Mouse (Mus musculus): ENCODE measurements around the gene Poc5. TPM values are rescaled to one million over a fixed set of nuclear protein-coding genes. Genes with fewer than 3 reads are reported as not detected.
A peak's percentile ranks its signal among the peaks of the same experiment; 100 is the strongest.

Poc5 gene
- 9.2 and 13.4 TPM in 2 replicates for polyA plus RNA-seq (2015; fragmentation: Nextera tagmentation; extraction: Ambion mirVana)

- peak; percentile 99 for DNase-seq (ENCODE audit: low spot score)
- H3K27me3 ChIP-seq (replicated peaks; ENCODE audit: insufficient read depth, low read length), result no peaks in the 10 kb centered on the region
- peaks cover 8% of the 10 kb centered on the region for H3K4me1 ChIP-seq (ENCODE audit: insufficient read depth, low read depth, low read length)
- H3K27ac ChIP-seq (ENCODE audit: low read length), result peak within 1 kb of the TSS; percentile 62
- peak within 1 kb of the TSS; percentile 43 for H3K9ac ChIP-seq (replicated peaks; ENCODE audit: low read depth)
- H3K4me3 ChIP-seq (ENCODE audit: low read depth, low read length), result peak within 1 kb of the TSS; percentile 49
- ATAC-seq, result peak; percentile 100
- H3K36me3 ChIP-seq (ENCODE audit: insufficient read depth, low read length), result peaks cover 8% of the 10 kb centered on the region; the same call in 1 of the 2 replicates
- TF ChIP-seq EP300 (IDR thresholded peaks at IDR 0.05) (peak; percentile 95), CTCF (IDR thresholded peaks at IDR 0.05) (peak; percentile 21; the same call in 1 of the 2 replicates)
- H3K9me3 ChIP-seq (ENCODE audit: low read length), result no peaks in the 10 kb centered on the region
- H3K4me2 ChIP-seq (replicated peaks; ENCODE audit: low read depth, low read length), result peak within 1 kb of the TSS; percentile 69
- under 1% methylated on average over 44 of the region's 44 CpGs for WGBS
Measured at GRCm38 (mm10) chr13:96388042-96388888, at the start of gene Poc5. Gene Poc5, plus strand, starts transcription at chr13:96388294.

GRCm38 (mm10) chr13:96341461-96341860 is 46.6 kb upstream of the Poc5 start:
- Histone ChIP-seq H3K4me3 (ENCODE audit: low read depth, low read length) (no peak overlapping the region), H3K9me3 (ENCODE audit: low read length) (no peaks in the 10 kb centered on the region), H3K4me1 (ENCODE audit: insufficient read depth, low read depth, low read length) (no peaks in the 10 kb centered on the region), H3K27me3 (replicated peaks; ENCODE audit: insufficient read depth, low read length) (no peaks in the 10 kb centered on the region), H3K27ac (ENCODE audit: low read length) (no peak overlapping the region), H3K36me3 (ENCODE audit: insufficient read depth, low read length) (no peaks in the 10 kb centered on the region), H3K9ac (replicated peaks; ENCODE audit: low read depth) (no peak overlapping the region), H3K4me2 (replicated peaks; ENCODE audit: low read depth, low read length) (no peak overlapping the region)
- ATAC-seq (no peak), DNase-seq (ENCODE audit: low spot score) (no peak)
- 55% methylated on average over 3 of the region's 3 CpGs for WGBS
- TF ChIP-seq CTCF (IDR thresholded peaks at IDR 0.05), result no peak
- no peak for TF ChIP-seq EP300 (IDR thresholded peaks at IDR 0.05)

GRCm38 (mm10) chr13:96344778-96345177 is 43.3 kb upstream of the Poc5 start:
- Histone ChIP-seq H3K27ac (ENCODE audit: low read length) (no peak overlapping the region), H3K36me3 (ENCODE audit: insufficient read depth, low read length) (no peaks in the 10 kb centered on the region), H3K4me1 (ENCODE audit: insufficient read depth, low read depth, low read length) (no peaks in the 10 kb centered on the region), H3K4me2 (replicated peaks; ENCODE audit: low read depth, low read length) (no peak overlapping the region), H3K9ac (replicated peaks; ENCODE audit: low read depth) (no peak overlapping the region), H3K9me3 (ENCODE audit: low read length) (no peaks in the 10 kb centered on the region), H3K4me3 (ENCODE audit: low read depth, low read length) (no peak overlapping the region), H3K27me3 (replicated peaks; ENCODE audit: insufficient read depth, low read length) (no peaks in the 10 kb centered on the region)
- DNase-seq (ENCODE audit: low spot score) (no peak), ATAC-seq (no peak)
- TF ChIP-seq EP300 (IDR thresholded peaks at IDR 0.05), result no peak
- TF ChIP-seq CTCF (IDR thresholded peaks at IDR 0.05), result no peak
- 64% methylated on average over 6 of the region's 6 CpGs for WGBS

GRCm38 (mm10) chr13:96346581-96346980 is 41.5 kb upstream of the Poc5 start:
- no peak overlapping the region for H3K9ac ChIP-seq (replicated peaks; ENCODE audit: low read depth)
- H3K27me3 ChIP-seq (replicated peaks; ENCODE audit: insufficient read depth, low read length), result no peaks in the 10 kb centered on the region
- no peak for TF ChIP-seq CTCF (IDR thresholded peaks at IDR 0.05)
- TF ChIP-seq EP300 (IDR thresholded peaks at IDR 0.05), result no peak
- no peak overlapping the region for H3K27ac ChIP-seq (ENCODE audit: low read length)
- no peaks in the 10 kb centered on the region for H3K36me3 ChIP-seq (ENCODE audit: insufficient read depth, low read length)
- H3K4me1 ChIP-seq (ENCODE audit: insufficient read depth, low read depth, low read length), result no peaks in the 10 kb centered on the region
- H3K4me2 ChIP-seq (replicated peaks; ENCODE audit: low read depth, low read length), result no peak overlapping the region
- DNase-seq (ENCODE audit: low spot score) (peak; percentile 9), ATAC-seq (no peak)
- no peaks in the 10 kb centered on the region for H3K9me3 ChIP-seq (ENCODE audit: low read length)
- WGBS, result 19% methylated on average over 3 of the region's 3 CpGs
- H3K4me3 ChIP-seq (ENCODE audit: low read depth, low read length), result no peak overlapping the region

GRCm38 (mm10) chr13:96350207-96350606 is 37.9 kb upstream of the Poc5 start:
- DNase-seq (ENCODE audit: low spot score), result no peak
- TF ChIP-seq EP300 (IDR thresholded peaks at IDR 0.05) (no peak), CTCF (IDR thresholded peaks at IDR 0.05) (no peak)
- H3K27me3 ChIP-seq (replicated peaks; ENCODE audit: insufficient read depth, low read length), result no peaks in the 10 kb centered on the region
- WGBS, result 86% methylated on average over 6 of the region's 6 CpGs
- ATAC-seq, result no peak
- H3K4me1 ChIP-seq (ENCODE audit: insufficient read depth, low read depth, low read length), result no peaks in the 10 kb centered on the region
- no peak overlapping the region for H3K4me2 ChIP-seq (replicated peaks; ENCODE audit: low read depth, low read length)
- H3K9ac ChIP-seq (replicated peaks; ENCODE audit: low read depth), result no peak overlapping the region
- no peaks in the 10 kb centered on the region for H3K36me3 ChIP-seq (ENCODE audit: insufficient read depth, low read length)
- H3K9me3 ChIP-seq (ENCODE audit: low read length), result no peaks in the 10 kb centered on the region
- no peak overlapping the region for H3K27ac ChIP-seq (ENCODE audit: low read length)
- H3K4me3 ChIP-seq (ENCODE audit: low read depth, low read length), result no peak overlapping the region

GRCm38 (mm10) chr13:96351264-96351663 is 36.8 kb upstream of the Poc5 start:
- Histone ChIP-seq H3K36me3 (ENCODE audit: insufficient read depth, low read length) (no peaks in the 10 kb centered on the region), H3K4me1 (ENCODE audit: insufficient read depth, low read depth, low read length) (no peaks in the 10 kb centered on the region), H3K4me3 (ENCODE audit: low read depth, low read length) (no peak overlapping the region), H3K4me2 (replicated peaks; ENCODE audit: low read depth, low read length) (no peak overlapping the region), H3K27me3 (replicated peaks; ENCODE audit: insufficient read depth, low read length) (no peaks in the 10 kb centered on the region), H3K9ac (replicated peaks; ENCODE audit: low read depth) (no peak overlapping the region), H3K27ac (ENCODE audit: low read length) (no peak overlapping the region), H3K9me3 (ENCODE audit: low read length) (no peaks in the 10 kb centered on the region)
- DNase-seq (ENCODE audit: low spot score), result no peak
- no peak for ATAC-seq
- WGBS, result 84% methylated on average over 12 of the region's 12 CpGs
- TF ChIP-seq EP300 (IDR thresholded peaks at IDR 0.05) (no peak), CTCF (IDR thresholded peaks at IDR 0.05) (no peak)
